Mouse (Mus musculus) forebrain, embryonic 10.5 days (tissue): Measurements from ENCODE around the gene Tkt. TPM values are rescaled to one million over a fixed set of nuclear protein-coding genes. Genes with fewer than 3 reads are reported as not detected.

Experiments
- DNase-seq: peaks from one replicate; pipeline ENCODE4 v3.0.0-alpha.2; 2017; ENCODE audit warnings: low spot score; ENCODE audit errors: extremely low spot score
- H3K27ac ChIP-seq: fragments of 300-500 bp; sonication (generic); 2 replicates; pipeline ENCODE4 v1.5.1; 2016; ENCODE audit warnings: mild to moderate bottlenecking
- H3K27me3 ChIP-seq: fragments of 300-500 bp; sonication (generic); 2 replicates; pipeline ENCODE4 v1.6.1; 2016; ENCODE audit warnings: mild to moderate bottlenecking; ENCODE audit not compliant: poor library complexity, severe bottlenecking
- H3K36me3 ChIP-seq: fragments of 300-500 bp; sonication (generic); replicated peaks from 2 replicates; pipeline ENCODE4 v1.6.1; 2016; ENCODE audit warnings: mild to moderate bottlenecking, moderate library complexity
- H3K4me1 ChIP-seq: fragments of 300-500 bp; sonication (generic); 2 replicates; pipeline ENCODE4 v1.6.1; 2016
- H3K4me3 ChIP-seq: fragments of 300-500 bp; sonication (generic); 2 replicates; pipeline ENCODE4 v1.5.1; 2016; ENCODE audit warnings: mild to moderate bottlenecking, moderate library complexity
- H3K9me3 ChIP-seq: fragments of 300-500 bp; sonication (generic); 2 replicates; pipeline ENCODE4 v1.6.1; 2016; ENCODE audit warnings: mild to moderate bottlenecking, moderate library complexity
- WGBS: fragments of 180-500 bp; shearing (Covaris S2); methylation state at CpG from one replicate; pipeline ENCODE4 v1.1.7; 2016; 5-methylcytosine and 5-hydroxymethylcytosine counted together
- polyA plus RNA-seq: library from polyadenylated mRNA; unstranded; fragments of >200 nt; fragmentation: Nextera tagmentation; extraction: Ambion mirVana; gene quantifications from 2 replicates; pipeline ENCODE4 v1.2.1, GENCODE M21; 2016

The Tkt gene
- polyA plus RNA-seq, 1 experiment from 2014 or later = 351 TPM

GRCm38 (mm10) chr14:30559321-30559850 is 11.2 kb downstream of the Tkt start:
- WGBS = 93% methylated on average over 17 of the region's 17 CpGs
- no peak overlapping the region for H3K27ac ChIP-seq
- peaks cover 97% of the 10 kb centered on the region for H3K36me3 ChIP-seq
- no peak overlapping the region for H3K4me3 ChIP-seq
- no peak for DNase-seq
- H3K4me1 ChIP-seq = no peaks in the 10 kb centered on the region
- no peaks in the 10 kb centered on the region for H3K9me3 ChIP-seq
- no peaks in the 10 kb centered on the region for H3K27me3 ChIP-seq

GRCm38 (mm10) chr14:30560803-30561389 is 12.7 kb downstream of the Tkt start:
- H3K4me3 ChIP-seq = no peak overlapping the region
- H3K27ac ChIP-seq = no peak overlapping the region
- no peaks in the 10 kb centered on the region for H3K9me3 ChIP-seq
- H3K4me1 ChIP-seq = no peaks in the 10 kb centered on the region
- H3K36me3 ChIP-seq = peaks cover 97% of the 10 kb centered on the region
- 96% methylated on average over 13 of the region's 13 CpGs for WGBS
- no peak for DNase-seq
- H3K27me3 ChIP-seq = no peaks in the 10 kb centered on the region

DNA sequence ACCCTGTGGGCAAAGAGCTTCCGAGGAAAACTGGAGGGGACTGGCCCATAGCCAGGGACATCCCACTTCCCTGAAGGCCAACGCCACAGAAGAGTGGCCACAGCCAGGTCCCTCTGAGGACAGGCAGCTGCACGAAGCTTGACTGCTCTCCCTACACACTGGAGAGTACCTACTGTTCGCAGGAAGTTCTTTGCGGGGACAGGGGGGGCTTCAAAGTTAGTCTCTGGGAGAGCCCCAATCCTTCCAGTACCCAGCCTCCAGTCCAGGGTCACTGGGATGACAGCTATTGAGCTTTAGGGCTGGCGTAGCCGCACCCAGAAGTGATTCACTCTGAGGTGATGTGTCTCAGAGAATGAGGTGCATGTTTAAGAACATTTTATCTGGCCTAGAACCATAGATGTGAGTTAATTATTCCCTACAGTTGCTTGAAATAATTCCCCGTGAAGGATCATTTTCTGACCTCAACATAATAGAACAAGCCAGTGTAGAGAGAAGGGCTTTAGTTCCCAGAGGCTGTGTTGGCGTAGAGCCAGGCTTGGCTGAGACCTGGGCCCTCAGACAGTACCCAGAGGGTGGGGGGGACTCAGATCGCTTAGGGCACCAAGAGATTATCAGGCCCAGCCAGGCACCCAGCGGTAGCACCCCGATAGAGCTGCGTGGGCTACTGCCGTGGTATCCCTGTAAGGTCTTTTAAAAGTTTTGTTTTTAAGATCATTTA is 13.5 kb downstream of the Tkt start:
- WGBS = 94% methylated on average over 14 of the region's 14 CpGs

DNA sequence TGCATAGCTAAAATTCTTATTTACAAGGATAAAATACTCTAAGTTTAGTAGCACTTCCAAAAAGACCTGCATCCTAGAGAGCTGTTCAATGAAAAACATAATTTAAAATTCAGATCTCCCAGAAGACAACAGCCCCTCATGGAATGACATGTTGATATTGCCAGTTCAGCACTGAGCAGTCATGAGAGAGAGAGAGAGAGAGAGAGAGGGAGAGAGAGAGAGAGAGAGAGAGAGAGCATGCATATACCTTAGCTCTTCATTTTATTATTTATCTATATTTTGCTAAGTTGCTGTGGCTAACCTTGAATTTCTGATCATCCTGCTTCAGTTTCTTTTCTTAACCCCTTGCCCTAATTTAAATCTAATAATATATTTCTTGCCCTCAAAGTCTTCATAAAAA is 14.2 kb downstream of the Tkt start:
- Histone ChIP-seq H3K4me1 (no peaks in the 10 kb centered on the region), H3K36me3 (peaks cover 97% of the 10 kb centered on the region), H3K27ac (no peak overlapping the region), H3K27me3 (no peaks in the 10 kb centered on the region), H3K9me3 (no peaks in the 10 kb centered on the region), H3K4me3 (no peak overlapping the region)
- no peak for DNase-seq

More for the DNA sequence above, 13.5 kb downstream of the Tkt start:
- Histone ChIP-seq H3K4me3 (no peak overlapping the region), H3K4me1 (no peaks in the 10 kb centered on the region), H3K36me3 (peaks cover 97% of the 10 kb centered on the region), H3K9me3 (no peaks in the 10 kb centered on the region), H3K27me3 (no peaks in the 10 kb centered on the region), H3K27ac (no peak overlapping the region; the same call in 1 of the 2 replicates)
- no peak for DNase-seq

- no peaks in the 10 kb centered on the region for H3K27me3 ChIP-seq
- H3K4me1 ChIP-seq = no peaks in the 10 kb centered on the region
- H3K4me3 ChIP-seq = no peak overlapping the region
- no peak for DNase-seq
- no peaks in the 10 kb centered on the region for H3K9me3 ChIP-seq
- 89% methylated on average over 2 of the region's 2 CpGs for WGBS
- H3K36me3 ChIP-seq = peaks cover 97% of the 10 kb centered on the region
- peak overlapping the region; percentile 32; the same call in 1 of the 2 replicates for H3K27ac ChIP-seq
Measured at GRCm38 (mm10) chr14:30564451-30564850, 16.3 kb downstream of the Tkt start.

DNA sequence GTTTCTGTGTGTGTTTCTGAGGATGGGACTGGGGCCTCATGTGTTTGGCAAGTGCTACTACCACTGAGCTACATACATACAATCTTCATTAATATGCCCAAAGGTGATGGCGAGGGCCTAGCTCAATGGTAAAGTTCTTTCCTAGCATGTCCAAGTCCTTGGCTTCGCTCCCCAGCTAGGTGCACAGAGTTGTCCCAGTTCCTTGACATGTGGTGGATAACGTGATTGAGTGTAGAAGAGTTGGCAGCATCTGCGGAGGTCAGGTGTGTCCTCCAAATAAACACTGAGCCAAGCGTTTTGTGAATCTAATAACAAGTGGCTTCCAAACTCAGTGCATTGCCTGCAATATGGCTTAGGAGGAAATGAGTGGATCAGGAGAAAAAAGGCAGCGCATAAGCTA is 18.2 kb downstream of the Tkt start:
- H3K36me3 ChIP-seq = peaks cover 97% of the 10 kb centered on the region
- H3K9me3 ChIP-seq = no peaks in the 10 kb centered on the region
- 94% methylated on average over 6 of the region's 6 CpGs for WGBS
- H3K27ac ChIP-seq = no peak overlapping the region
- no peak for DNase-seq
- H3K4me1 ChIP-seq = no peaks in the 10 kb centered on the region
- no peak overlapping the region for H3K4me3 ChIP-seq
- no peaks in the 10 kb centered on the region for H3K27me3 ChIP-seq

DNA sequence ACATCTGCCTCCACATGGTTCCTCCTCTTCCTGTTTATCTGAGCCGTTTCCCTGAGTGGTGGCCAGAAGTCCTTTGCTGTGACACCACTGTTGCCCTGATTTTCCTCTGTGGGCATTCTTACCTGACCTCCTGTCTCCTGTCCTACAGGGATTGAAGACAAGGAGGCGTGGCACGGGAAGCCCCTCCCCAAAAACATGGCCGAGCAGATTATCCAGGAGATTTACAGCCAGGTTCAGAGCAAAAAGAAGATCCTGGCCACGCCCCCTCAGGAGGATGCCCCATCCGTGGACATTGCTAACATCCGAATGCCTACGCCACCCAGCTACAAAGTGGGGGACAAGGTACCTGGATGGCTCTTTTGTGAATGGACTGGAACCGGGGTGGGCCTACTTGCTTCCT is 19.9 kb downstream of the Tkt start:
- H3K4me3 ChIP-seq = no peak overlapping the region
- H3K27me3 ChIP-seq = no peaks in the 10 kb centered on the region
- peaks cover 100% of the 10 kb centered on the region for H3K36me3 ChIP-seq
- no peaks in the 10 kb centered on the region for H3K9me3 ChIP-seq
- no peak for DNase-seq
- WGBS = 88% methylated on average over 9 of the region's 9 CpGs
- H3K27ac ChIP-seq = no peak overlapping the region
- H3K4me1 ChIP-seq = no peaks in the 10 kb centered on the region

DNA sequence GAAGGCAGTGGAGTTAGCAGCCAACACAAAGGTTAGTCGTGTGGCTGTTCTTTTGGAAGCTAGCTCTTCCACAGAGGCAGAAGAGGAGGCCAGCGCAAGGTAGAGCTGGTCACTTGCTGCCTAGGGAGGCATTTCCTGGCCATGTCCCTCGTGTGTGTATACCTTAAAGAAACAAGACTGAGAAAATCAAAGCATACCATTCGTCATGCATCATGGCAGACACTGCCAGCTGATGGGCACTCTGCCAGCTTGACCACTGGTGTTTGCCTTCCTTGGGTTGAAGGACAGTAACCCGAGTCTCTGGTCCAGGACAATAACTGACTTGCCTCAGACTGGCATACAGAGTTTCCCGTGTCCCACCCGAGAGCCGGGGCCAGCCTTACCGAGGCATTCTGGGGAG is 22.1 kb downstream of the Tkt start:
- 91% methylated on average over 9 of the region's 9 CpGs for WGBS

GRCm38 (mm10) chr14:30572253-30572652 is 24.1 kb downstream of the Tkt start:
- H3K36me3 ChIP-seq = peaks cover 94% of the 10 kb centered on the region
- H3K4me3 ChIP-seq = no peak overlapping the region
- WGBS = 91% methylated on average over 10 of the region's 10 CpGs
- H3K4me1 ChIP-seq = no peaks in the 10 kb centered on the region
- no peak for DNase-seq
- no peak overlapping the region for H3K27ac ChIP-seq
- H3K9me3 ChIP-seq = no peaks in the 10 kb centered on the region
- H3K27me3 ChIP-seq = no peaks in the 10 kb centered on the region

More for the DNA sequence above, 22.1 kb downstream of the Tkt start:
- Histone ChIP-seq H3K36me3 (peaks cover 100% of the 10 kb centered on the region), H3K9me3 (no peaks in the 10 kb centered on the region), H3K4me1 (no peaks in the 10 kb centered on the region), H3K27ac (no peak overlapping the region), H3K4me3 (no peak overlapping the region), H3K27me3 (no peaks in the 10 kb centered on the region)
- no peak for DNase-seq

GRCm38 (mm10) chr14:30573235-30573634 is 25.1 kb downstream of the Tkt start:
- no peak overlapping the region for H3K4me3 ChIP-seq
- peaks cover 84% of the 10 kb centered on the region for H3K36me3 ChIP-seq

DNA sequence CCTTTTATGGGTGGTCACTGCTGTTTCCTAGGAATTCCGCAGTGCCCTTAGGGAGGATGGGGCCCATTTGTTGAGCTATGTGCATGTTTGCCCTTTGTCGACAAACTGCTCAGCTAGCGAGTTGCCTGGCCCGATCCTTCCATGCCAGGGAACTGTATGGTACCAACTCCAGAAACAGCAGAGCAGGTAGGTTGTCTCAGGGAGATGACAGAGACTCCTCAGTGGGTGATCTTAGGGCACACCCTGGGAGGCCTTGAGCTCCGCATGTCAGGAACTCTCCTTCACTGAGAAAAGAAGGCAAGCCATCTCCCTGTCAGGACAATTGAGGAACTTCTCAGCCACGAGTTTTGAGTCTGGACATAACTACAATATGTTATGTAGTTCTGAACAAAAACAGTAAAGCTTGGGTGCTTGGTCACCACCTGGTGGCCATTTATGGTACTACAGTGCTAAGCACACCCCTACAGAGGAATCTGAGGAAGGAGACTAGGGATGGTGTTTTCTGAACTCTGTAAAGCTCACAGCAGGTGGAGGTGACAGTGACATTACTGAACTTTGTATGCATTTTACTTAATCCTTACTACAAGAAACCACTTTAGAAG is 25.9 kb downstream of the Tkt start:
- H3K27ac ChIP-seq = no peak overlapping the region; the same call in 1 of the 2 replicates
- 73% methylated on average over 6 of the region's 6 CpGs for WGBS
- no peak overlapping the region for H3K4me3 ChIP-seq
- H3K27me3 ChIP-seq = no peaks in the 10 kb centered on the region
- H3K9me3 ChIP-seq = no peaks in the 10 kb centered on the region
- DNase-seq = peak; percentile 69
- no peaks in the 10 kb centered on the region for H3K4me1 ChIP-seq
- peaks cover 75% of the 10 kb centered on the region for H3K36me3 ChIP-seq

More at GRCm38 (mm10) chr14:30573235-30573634, 25.1 kb downstream of the Tkt start:
- Histone ChIP-seq H3K27me3 (no peaks in the 10 kb centered on the region), H3K27ac (no peak overlapping the region), H3K9me3 (no peaks in the 10 kb centered on the region), H3K4me1 (no peaks in the 10 kb centered on the region)
- WGBS = 89% methylated on average over 8 of the region's 8 CpGs
- no peak for DNase-seq

GRCm38 (mm10) chr14:30575791-30576190 is 27.6 kb downstream of the Tkt start:
- DNase-seq = no peak
- H3K9me3 ChIP-seq = no peaks in the 10 kb centered on the region
- 84% methylated on average over 7 of the region's 7 CpGs for WGBS
- H3K4me3 ChIP-seq = no peak overlapping the region
- H3K27ac ChIP-seq = no peak overlapping the region
- no peaks in the 10 kb centered on the region for H3K27me3 ChIP-seq
- H3K36me3 ChIP-seq = peaks cover 58% of the 10 kb centered on the region
- H3K4me1 ChIP-seq = peaks cover 6% of the 10 kb centered on the region

DNA sequence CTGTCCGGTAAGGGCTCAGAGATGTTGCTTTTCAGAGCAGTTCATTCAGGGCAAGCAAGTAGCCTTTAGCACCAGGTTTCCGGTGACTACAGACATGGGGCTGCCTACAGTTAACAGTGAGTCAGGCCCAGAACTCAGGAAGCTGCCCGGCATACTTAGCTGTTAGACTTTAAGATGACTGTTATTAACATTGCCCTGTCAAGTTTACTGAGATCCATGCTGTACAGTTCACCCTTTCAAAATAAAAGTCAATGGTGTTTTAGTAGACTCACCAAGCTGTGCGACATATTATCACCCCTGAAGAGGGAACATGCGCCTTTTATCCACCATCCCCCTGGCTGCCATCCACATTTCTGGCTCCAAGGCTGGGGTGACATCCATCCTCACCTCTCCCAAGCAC is 28.1 kb downstream of the Tkt start:
- no peak overlapping the region for H3K4me3 ChIP-seq
- WGBS = 89% methylated on average over 5 of the region's 5 CpGs
- no peak for DNase-seq
- no peaks in the 10 kb centered on the region for H3K27me3 ChIP-seq
- no peak overlapping the region for H3K27ac ChIP-seq
- peaks cover 6% of the 10 kb centered on the region for H3K4me1 ChIP-seq
- no peaks in the 10 kb centered on the region for H3K9me3 ChIP-seq
- H3K36me3 ChIP-seq = peaks cover 54% of the 10 kb centered on the region
